Mouse (Mus musculus): ENCODE measurements around the gene Sigirr. TPM values are rescaled to one million over a fixed set of nuclear protein-coding genes. Genes with fewer than 3 reads are reported as not detected.

The Sigirr gene
- total RNA-seq, 4 experiments from 2014 or later: 4.2 to 5.8 (median 4.8) TPM

DNA sequence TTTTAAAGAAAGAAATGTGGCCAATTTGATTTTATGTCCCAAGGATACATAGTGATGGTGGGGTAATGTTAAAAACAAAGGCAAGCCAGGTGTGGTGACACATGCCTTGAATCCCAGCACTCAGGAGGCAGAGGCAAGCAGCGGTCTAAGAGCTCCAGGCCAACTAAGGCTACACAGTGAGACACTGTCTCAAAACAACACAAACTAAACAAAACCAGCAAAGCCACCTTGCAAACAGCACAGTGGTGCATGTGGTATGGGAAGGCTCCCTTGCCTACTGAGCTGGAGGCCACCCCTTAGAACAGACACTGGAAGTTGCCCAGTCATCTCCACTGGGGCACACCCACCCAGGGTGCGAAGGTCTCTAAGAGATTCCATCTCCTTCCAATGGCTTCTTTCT, 40.4 kb downstream of the Sigirr start:
- DNase-seq: no peak

DNA sequence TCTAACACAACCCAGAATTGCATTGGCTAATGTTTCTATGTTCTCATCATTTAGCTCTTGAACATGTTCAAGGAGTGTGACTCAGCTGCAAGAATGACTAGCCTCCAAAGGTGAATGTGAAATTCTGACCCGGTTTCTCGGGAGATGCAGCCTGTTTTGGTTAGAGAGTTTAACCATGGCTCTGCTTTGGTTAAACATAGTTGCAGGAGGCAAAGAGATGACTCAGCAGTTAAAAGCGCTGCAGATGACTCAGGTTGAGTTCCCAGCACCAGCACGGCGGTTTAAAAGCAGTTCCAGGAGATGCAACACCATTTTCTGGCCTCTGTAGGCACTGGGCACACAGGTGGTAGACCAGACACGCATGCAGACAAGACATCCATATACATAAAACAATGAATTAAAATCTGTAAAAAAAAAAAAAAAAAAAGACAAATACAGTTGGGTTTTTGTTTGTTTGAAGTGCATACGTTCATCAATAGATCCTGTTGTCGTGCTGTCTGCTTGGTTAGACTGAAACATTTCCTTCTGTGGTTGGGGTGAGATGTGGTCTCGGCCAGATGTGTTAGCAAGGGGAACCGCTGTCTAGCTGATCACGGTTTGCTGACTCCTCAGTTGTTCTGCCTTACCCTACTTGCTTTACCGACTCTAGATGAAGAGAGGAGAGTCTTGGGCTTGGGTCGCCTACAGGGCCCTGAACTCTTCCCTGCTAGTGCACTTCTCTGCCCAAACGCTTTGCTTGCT, 41.6 kb downstream of the Sigirr start:
- no peak for DNase-seq

DNA sequence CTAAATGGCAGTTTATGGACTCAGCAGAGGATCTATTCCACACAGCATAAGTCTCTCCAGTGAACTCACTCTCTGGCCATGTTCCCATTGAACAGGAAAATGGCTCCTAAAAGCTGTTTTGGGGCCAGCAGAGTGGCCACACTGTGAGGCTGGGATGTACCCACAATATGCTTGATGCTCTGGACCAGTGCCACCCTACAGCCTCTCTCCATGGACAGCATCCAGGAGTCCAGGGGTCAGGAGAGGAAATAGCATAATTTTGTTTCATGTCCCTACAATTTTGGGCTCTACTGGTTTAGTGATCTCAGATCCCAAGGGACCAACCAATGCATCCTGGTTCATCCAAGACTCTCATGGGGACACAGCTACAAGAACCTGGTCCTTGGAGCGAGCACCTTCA, 42.8 kb downstream of the Sigirr start:
- no peak for DNase-seq

DNA sequence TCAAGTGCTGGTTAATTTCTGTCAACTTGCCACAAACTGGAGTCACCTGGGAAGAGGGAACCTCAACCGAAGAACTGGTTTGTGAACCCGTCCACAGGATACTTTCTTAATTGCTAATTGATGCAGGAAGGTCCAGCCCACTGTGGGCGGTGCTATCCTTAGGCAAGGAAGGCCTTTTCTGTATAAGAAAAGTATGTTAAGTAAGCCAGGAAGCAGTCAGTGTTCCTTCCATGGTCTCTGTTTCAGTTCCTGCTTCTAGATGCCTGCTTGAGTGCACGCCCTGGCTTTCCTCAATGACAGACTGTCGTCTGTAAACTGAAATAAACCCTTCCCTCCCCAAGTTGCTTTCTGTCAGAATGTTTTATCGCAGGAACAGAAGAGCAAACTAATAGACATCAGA, 43.4 kb downstream of the Sigirr start:
- DNase-seq: no peak

- DNase-seq: no peak
Measured at GRCm38 (mm10) chr7:141055785-141056184, 44.6 kb downstream of the Sigirr start.

DNA sequence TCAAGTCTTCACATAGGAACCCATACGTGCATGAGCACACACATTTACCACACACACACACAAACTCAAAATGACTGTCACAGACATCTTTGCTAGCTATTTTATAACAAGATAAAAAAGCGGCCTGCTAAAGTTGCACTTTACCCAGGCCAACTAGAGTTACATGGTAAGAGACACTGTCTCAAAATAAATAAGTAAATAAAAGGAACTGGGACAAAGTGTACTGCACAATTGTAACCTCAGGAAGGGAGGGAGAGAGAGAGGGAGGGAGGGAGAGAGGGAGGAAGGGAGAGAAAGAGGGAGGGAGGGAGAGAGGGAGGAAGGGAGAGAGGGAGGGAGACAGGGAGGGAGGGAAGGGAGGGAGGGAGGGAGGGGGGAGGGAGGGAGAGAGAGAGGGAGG, 48.0 kb downstream of the Sigirr start:
- no peak for DNase-seq

DNA sequence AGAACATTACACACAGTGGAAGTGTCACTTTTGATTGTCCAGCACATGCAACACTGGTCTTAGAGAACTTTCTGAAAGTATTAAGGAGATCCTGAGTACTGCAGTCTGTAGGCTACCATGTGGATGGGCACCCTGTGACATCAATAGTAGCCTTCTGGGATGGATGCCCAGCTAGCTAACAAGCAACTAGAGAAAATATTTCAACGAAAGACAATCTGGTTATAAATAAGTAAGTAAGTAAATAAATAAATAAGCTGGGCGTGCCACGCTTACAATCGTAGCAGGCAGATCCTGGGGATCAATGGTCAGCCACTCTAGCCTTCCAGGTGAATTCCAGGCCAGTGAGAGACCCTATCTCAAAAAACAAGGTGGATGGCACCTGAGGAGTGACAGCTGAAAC, 48.4 kb downstream of the Sigirr start:
- DNase-seq: no peak

- DNase-seq: no peak
Measured at GRCm38 (mm10) chr7:141051060-141051685, 49.2 kb downstream of the Sigirr start.

- DNase-seq: no peak
Measured at GRCm38 (mm10) chr7:141049326-141049725, 51.0 kb downstream of the Sigirr start.

DNA sequence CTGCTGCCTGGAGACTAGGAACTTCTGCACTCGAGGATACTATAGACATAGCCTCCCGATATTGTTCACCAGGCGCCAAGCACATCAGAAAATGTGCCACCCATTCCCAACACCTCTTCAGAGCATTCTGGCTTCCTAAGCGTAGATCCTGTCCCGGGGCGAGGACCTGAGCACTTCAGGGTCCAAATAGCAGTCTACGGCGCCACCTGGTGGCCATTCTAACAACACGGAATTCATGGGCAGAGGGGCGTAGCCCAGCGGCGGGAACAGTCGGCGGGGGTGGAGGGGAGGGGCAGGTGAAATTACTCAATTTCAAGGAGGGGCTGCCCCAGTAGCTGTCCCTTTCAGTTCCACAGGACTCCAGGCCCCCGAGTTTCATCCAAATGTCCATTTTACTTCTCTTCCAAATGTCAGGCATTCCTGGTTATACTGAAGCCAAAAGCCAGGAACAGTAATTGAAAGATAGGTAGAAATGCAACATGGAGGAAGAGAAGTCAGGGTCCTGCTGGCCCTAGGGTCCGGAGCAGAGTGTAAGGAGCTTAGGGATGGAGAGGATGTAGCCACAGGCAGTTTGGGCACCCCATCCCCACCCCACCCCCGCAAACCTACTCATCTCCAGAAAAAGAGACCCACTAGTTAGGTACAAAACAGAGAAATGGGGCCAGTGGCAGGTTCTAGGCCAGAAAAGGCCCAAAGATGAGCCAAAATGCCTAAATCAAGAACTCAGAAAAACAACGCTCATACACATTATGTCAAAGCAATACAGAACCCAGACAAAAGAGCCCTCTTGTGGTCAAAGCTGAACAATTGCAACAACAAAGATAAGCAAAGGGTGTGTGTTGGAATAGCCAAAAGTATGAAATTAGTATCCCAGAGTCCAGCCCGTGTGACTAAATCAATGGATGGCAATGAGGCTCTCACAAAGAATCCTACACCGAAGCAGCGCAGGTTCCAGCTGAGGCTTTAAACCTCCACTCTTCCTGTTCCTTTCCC, 51.9 kb downstream of the Sigirr start:
- peak; percentile 85 for DNase-seq

DNA sequence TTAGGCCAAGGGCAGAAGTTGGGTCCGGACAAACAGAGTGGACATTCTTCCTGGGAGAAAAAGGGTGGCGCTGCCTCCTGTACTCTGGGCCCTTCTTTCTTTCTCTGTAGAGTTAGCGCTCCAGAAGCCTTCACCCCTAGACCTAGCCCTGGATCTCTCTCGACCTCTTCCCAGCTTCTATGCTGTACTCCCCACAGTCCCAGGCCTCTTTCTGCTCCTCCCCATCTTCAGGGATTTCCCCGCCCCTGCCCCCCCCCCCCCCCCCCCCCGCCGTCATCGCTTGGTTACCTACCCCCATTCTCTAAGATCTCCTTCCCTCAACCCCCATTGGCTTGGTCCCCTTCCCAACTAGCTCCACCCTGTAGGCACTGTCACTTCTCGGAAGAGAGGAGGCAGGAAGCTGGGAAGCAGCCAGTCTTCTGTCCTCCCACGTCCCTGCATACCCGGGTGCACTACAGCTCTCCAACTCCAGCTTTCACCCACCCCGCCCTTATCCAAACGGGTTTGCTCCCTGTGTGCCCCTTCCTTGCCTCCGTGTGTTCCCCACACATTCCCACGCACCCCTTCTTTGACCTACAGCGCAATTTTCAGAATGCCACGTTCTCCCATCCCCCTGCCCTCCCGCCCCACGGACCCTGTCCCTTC, 52.7 kb downstream of the Sigirr start:
- DNase-seq: peak; percentile 72

- no peak for DNase-seq
Measured at GRCm38 (mm10) chr7:141046931-141047580, 53.3 kb downstream of the Sigirr start.

DNA sequence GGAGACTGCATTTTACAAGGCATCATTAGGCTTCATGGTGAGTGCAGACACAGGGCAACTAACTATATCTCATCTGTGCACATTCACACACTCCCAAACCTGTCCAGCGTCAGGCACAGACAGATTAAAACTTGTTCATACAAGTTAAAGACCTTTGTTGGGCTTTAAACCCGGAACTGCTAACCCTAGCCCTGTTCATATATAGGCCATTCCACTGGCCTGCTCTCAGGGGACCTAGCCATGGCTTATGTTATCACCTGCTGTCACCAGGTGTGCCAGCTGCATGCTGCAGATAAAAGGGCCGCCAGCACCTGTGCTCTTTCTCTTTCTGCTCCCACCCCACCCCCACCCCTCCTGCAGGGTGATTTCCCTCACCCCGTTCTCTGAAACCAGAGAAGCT, 57.8 kb downstream of the Sigirr start:
- no peak for DNase-seq

DNA sequence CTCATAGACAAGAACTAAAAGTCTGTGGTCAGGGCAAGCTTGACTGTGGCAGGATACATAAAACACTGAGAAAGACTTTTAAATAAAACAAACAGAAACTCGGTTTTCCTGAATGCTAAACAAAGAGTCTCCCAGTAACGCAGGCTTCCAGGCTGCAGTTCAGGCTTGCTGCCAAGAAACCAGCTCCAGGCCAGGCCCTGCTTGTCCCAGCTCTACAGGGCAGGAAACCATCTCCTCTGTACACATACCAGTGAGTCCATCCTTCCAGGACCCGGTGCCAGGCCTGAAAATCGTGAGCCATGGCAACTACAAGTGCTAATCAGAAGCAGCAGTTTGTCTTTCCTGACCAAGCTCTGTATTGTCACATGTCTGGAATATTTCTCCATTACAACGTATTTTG, 58.7 kb downstream of the Sigirr start:
- peak; percentile 40 for DNase-seq

Other genes with a start within 250 kb of the Sigirr start
- 1 to 10 TPM in 2 of 4 experiments, not detected in 2; 1.0 to 1.2 TPM for gene Gm45785, start 244.2 kb downstream of the Sigirr start, total RNA-seq (2022)
- 10 to 100 TPM; 59.8 to 87.7 (median 75.9) TPM for gene Ric8a, start 243.6 kb downstream of the Sigirr start, total RNA-seq (2022)
- gene Bet1l, start 243.0 kb downstream of the Sigirr start, total RNA-seq (2022): 10 to 100 TPM; 37.7 to 53.3 (median 46.1) TPM
- gene Psmd13, start 218.6 kb downstream of the Sigirr start, total RNA-seq (2022): 100 to 1,000 TPM; 113 to 125 (median 116) TPM
- gene Sirt3, start 218.3 kb downstream of the Sigirr start, total RNA-seq (2022): 10 to 100 TPM; 33.4 to 48.7 (median 41.0) TPM
- 100 to 1,000 TPM in 3 of 4 experiments, 10 to 100 TPM in 1; 73.2 to 522 (median 364) TPM for gene Cox8b, start 200.1 kb downstream of the Sigirr start, total RNA-seq (2022)
- 1 to 10 TPM; 1.4 to 4.0 (median 2.9) TPM for gene Nlrp6, start 179.7 kb downstream of the Sigirr start, total RNA-seq (2022)
- gene Pgghg, start 159.2 kb downstream of the Sigirr start, total RNA-seq (2022): 10 to 100 TPM; 37.1 to 69.0 (median 52.9) TPM
- gene Ifitm5, start 150.3 kb downstream of the Sigirr start, total RNA-seq (2022): 1 to 10 TPM; 1.1 to 2.7 (median 1.9) TPM
- gene Gm45717, start 144.6 kb downstream of the Sigirr start, total RNA-seq (2022): not detected
- 100 to 1,000 TPM; 431 to 671 (median 563) TPM for gene Ifitm2, start 144.6 kb downstream of the Sigirr start, total RNA-seq (2022)
- 10 to 100 TPM; 10.6 to 14.0 (median 13.4) TPM for gene Ifitm1, start 133.4 kb downstream of the Sigirr start, total RNA-seq (2022)
- gene Ifitm3, start 89.8 kb downstream of the Sigirr start, total RNA-seq (2022): 100 to 1,000 TPM; 105 to 128 (median 116) TPM
- 1 to 10 TPM in 2 of 4 experiments, under 1 TPM in 1, not detected in 1; 0.81 to 1.5 (median 1.2) TPM for gene Ifitm6, start 82.6 kb downstream of the Sigirr start, total RNA-seq (2022)
- gene Gm17387, start 71.4 kb downstream of the Sigirr start, total RNA-seq (2022): not detected
- gene B4galnt4, start 39.5 kb downstream of the Sigirr start, total RNA-seq (2022): 1 to 10 TPM; 2.0 to 6.1 (median 2.7) TPM
- 1 to 10 TPM; 1.6 to 3.1 (median 2.1) TPM for gene Pkp3, start 22.4 kb downstream of the Sigirr start, total RNA-seq (2022)
- under 1 TPM in 1 of 4 experiments, not detected in 3; 0.21 TPM for gene Ano9, start 17.2 kb upstream of the Sigirr start, total RNA-seq (2022)
- gene Ptdss2, start 21.8 kb upstream of the Sigirr start, total RNA-seq (2022): 10 to 100 TPM; 36.4 to 46.7 (median 43.0) TPM
- gene Rnh1, start 72.3 kb upstream of the Sigirr start, total RNA-seq (2022): 100 to 1,000 TPM; 339 to 382 (median 360) TPM
- 100 to 1,000 TPM in 1 of 4 experiments, 10 to 100 TPM in 3; 80.0 to 105 (median 92.6) TPM for gene Hras, start 93.4 kb upstream of the Sigirr start, total RNA-seq (2022)
- 10 to 100 TPM in 1 of 4 experiments, 1 to 10 TPM in 3; 6.6 to 12.1 (median 8.4) TPM for gene Lrrc56, start 93.6 kb upstream of the Sigirr start, total RNA-seq (2022)
- gene Lmntd2, start 113.5 kb upstream of the Sigirr start, total RNA-seq (2022): under 1 TPM; 0.12 to 0.94 (median 0.66) TPM
- gene Rassf7, start 115.3 kb upstream of the Sigirr start, total RNA-seq (2022): 1 to 10 TPM; 5.6 to 7.7 (median 6.3) TPM
- gene Phrf1, start 128.2 kb upstream of the Sigirr start, total RNA-seq (2022): 10 to 100 TPM; 79.8 to 92.9 (median 84.3) TPM
- 10 to 100 TPM in 2 of 4 experiments, 1 to 10 TPM in 2; 7.0 to 10.7 (median 9.4) TPM for gene Irf7, start 165.9 kb upstream of the Sigirr start, total RNA-seq (2022)
- gene Cdhr5, start 176.2 kb upstream of the Sigirr start, total RNA-seq (2022): 1 to 10 TPM; 2.3 to 5.5 (median 3.2) TPM
- under 1 TPM in 1 of 4 experiments, not detected in 3; 0.67 TPM for gene Sct, start 178.6 kb upstream of the Sigirr start, total RNA-seq (2022)
- 1 to 10 TPM in 1 of 4 experiments, under 1 TPM in 1, not detected in 2; 0.40 to 1.3 TPM for gene Drd4, start 191.4 kb upstream of the Sigirr start, total RNA-seq (2022)
- gene Deaf1, start 227.1 kb upstream of the Sigirr start, total RNA-seq (2022): 10 to 100 TPM; 27.1 to 47.4 (median 36.7) TPM
- 10 to 100 TPM; 31.4 to 46.6 (median 34.8) TPM for gene Tmem80, start 227.2 kb upstream of the Sigirr start, total RNA-seq (2022)
- gene Eps8l2, start 238.3 kb upstream of the Sigirr start, total RNA-seq (2022): 1 to 10 TPM; 2.0 to 2.9 (median 2.3) TPM

Data from adrenal gland, adult 8-10 months (tissue).